Mouse (Mus musculus) MEL (cell line): ENCODE results near the gene Coasy. TPM values are rescaled to one million over a fixed set of nuclear protein-coding genes. Genes with fewer than 3 reads are reported as not detected.

ENCODE experiments used
- DNase-seq: peaks from one replicate; pipeline ENCODE4 v3.0.0; 2011; ENCODE audit warnings: low read depth, low spot score
- H3K27ac ChIP-seq: 2 replicates; pipeline ENCODE4 v1.5.1; 2012; ENCODE audit warnings: low read depth, mild to moderate bottlenecking, control low read depth, low read length, moderate library complexity; ENCODE audit not compliant: control insufficient read depth
- H3K27me3 ChIP-seq, 2 experiments: fragments of 150-350 bp in 1 of 2; sonication (generic) in 1 of 2; 2 replicates each; pipeline ENCODE4 v1.6.1; 2012; ENCODE audit warnings: low read length in 2 of 2, mild to moderate bottlenecking in 2 of 2, improper control_type of control experiment in 1 of 2, moderate library complexity in 1 of 2; ENCODE audit not compliant: insufficient read depth in 2 of 2, control insufficient read depth in 1 of 2
- H3K36me3 ChIP-seq, 2 experiments: 2 replicates each; pipeline ENCODE4 v1.6.1; 2012 to 2014; ENCODE audit warnings: low read length in 2 of 2, improper control_type of control experiment in 1 of 2, inconsistent platforms in 1 of 2, mild to moderate bottlenecking in 1 of 2; ENCODE audit not compliant: insufficient read depth in 2 of 2, control insufficient read depth in 1 of 2
- H3K4me1 ChIP-seq, 2 experiments: fragments of 150-350 bp in 1 of 2; sonication (generic) in 1 of 2; 2 replicates each; pipeline ENCODE4 v1.6.1; 2012; ENCODE audit warnings: low read length in 2 of 2, improper control_type of control experiment in 1 of 2, mild to moderate bottlenecking in 1 of 2; ENCODE audit not compliant: insufficient read depth in 2 of 2, control insufficient read depth in 1 of 2
- H3K4me3 ChIP-seq, 2 experiments: fragments of 150-350 bp in 1 of 2; sonication (generic) in 1 of 2; 2 replicates each; pipeline ENCODE4 v1.5.1; 2012; ENCODE audit warnings: low read depth in 2 of 2, low read length in 2 of 2, mild to moderate bottlenecking in 2 of 2, moderate library complexity in 2 of 2, control low read depth in 1 of 2, improper control_type of control experiment in 1 of 2; ENCODE audit not compliant: control insufficient read depth in 1 of 2, insufficient read depth in 1 of 2
- H3K79me2 ChIP-seq: 2 replicates; pipeline ENCODE4 v1.6.1; 2012; ENCODE audit warnings: mild to moderate bottlenecking, low read length, moderate library complexity; ENCODE audit not compliant: control insufficient read depth, poor library complexity, insufficient read depth
- H3K9ac ChIP-seq: 2 replicates; pipeline ENCODE4 v1.6.1; 2012; ENCODE audit warnings: low read depth, mild to moderate bottlenecking, control low read depth, low read length, moderate library complexity; ENCODE audit not compliant: control insufficient read depth, poor library complexity, severe bottlenecking
- H3K9me3 ChIP-seq: fragments of 150-350 bp; sonication (generic); replicated peaks from 2 replicates; pipeline ENCODE4 v1.6.1; 2012; ENCODE audit warnings: mild to moderate bottlenecking, low read length, improper control_type of control experiment, moderate library complexity; ENCODE audit not compliant: insufficient read depth
- CHD1 ChIP-seq: IDR thresholded peaks from 2 replicates; pipeline ENCODE4 v1.6.1; 2012; ENCODE audit warnings: low read depth, mild to moderate bottlenecking, inconsistent platforms, low read length, improper control_type of control experiment
- CHD2 ChIP-seq: IDR thresholded peaks from 2 replicates; pipeline ENCODE4 v1.6.1; 2011; ENCODE audit warnings: low read length, improper control_type of control experiment
- CTCF ChIP-seq, 3 experiments: IDR thresholded peaks in 2 of 3; conservative IDR thresholded peaks in 1 of 3; 2 replicates each; pipeline ENCODE4 v1.5.1; 2011 to 2012; ENCODE audit warnings: low read length in 3 of 3, low read depth in 2 of 3, mild to moderate bottlenecking in 2 of 3, improper control_type of control experiment in 1 of 3, inconsistent platforms in 1 of 3, mixed read lengths in 1 of 3, moderate library complexity in 1 of 3; ENCODE audit not compliant: control insufficient read depth in 1 of 3, insufficient read depth in 1 of 3, poor library complexity in 1 of 3, severe bottlenecking in 1 of 3
- E2F4 ChIP-seq: IDR thresholded peaks from 2 replicates; pipeline ENCODE4 v1.6.1; 2011; ENCODE audit warnings: low read depth, low read length, improper control_type of control experiment, borderline replicate concordance
- ELF1 ChIP-seq: IDR thresholded peaks from 2 replicates; pipeline ENCODE4 v1.6.1; 2014; ENCODE audit warnings: low read depth, mild to moderate bottlenecking, inconsistent platforms, low read length, improper control_type of control experiment, moderate library complexity
- EP300 ChIP-seq, 2 experiments: IDR thresholded peaks; 2 replicates each; pipeline ENCODE4 v1.6.1; 2011; ENCODE audit warnings: improper control_type of control experiment in 2 of 2, low read length in 2 of 2, low read depth in 1 of 2, mild to moderate bottlenecking in 1 of 2
- ETS1 ChIP-seq: IDR thresholded peaks from 2 replicates; pipeline ENCODE4 v1.6.1; 2012; ENCODE audit warnings: low read depth, mild to moderate bottlenecking, inconsistent platforms, low read length, improper control_type of control experiment, moderate library complexity
- GABPA ChIP-seq: IDR thresholded peaks from 2 replicates; pipeline ENCODE4 v1.6.1; 2012; ENCODE audit warnings: low read depth, mild to moderate bottlenecking, inconsistent platforms, low read length, improper control_type of control experiment, moderate library complexity
- GATA1 ChIP-seq: IDR thresholded peaks from 2 replicates; pipeline ENCODE4 v1.6.1; 2011; ENCODE audit warnings: low read depth, low read length, improper control_type of control experiment
- HCFC1 ChIP-seq: IDR thresholded peaks from 2 replicates; pipeline ENCODE4 v1.6.1; 2012; ENCODE audit warnings: low read depth, mild to moderate bottlenecking, inconsistent platforms, low read length, improper control_type of control experiment, moderate library complexity
- JUND ChIP-seq: IDR thresholded peaks from 2 replicates; pipeline ENCODE4 v1.6.1; 2011; ENCODE audit warnings: low read depth, mild to moderate bottlenecking, improper control_type of control experiment, low read length
- KAT2A ChIP-seq: conservative IDR thresholded peaks from 2 replicates; pipeline ENCODE4 v1.6.1; 2012; ENCODE audit warnings: low read depth, low read length, improper control_type of control experiment, inconsistent platforms
- MAFK ChIP-seq: IDR thresholded peaks from 2 replicates; pipeline ENCODE4 v1.6.1; 2011; ENCODE audit warnings: low read depth, mild to moderate bottlenecking, low read length, improper control_type of control experiment, borderline replicate concordance
- MAZ ChIP-seq: IDR thresholded peaks from 2 replicates; pipeline ENCODE4 v1.6.1; 2012; ENCODE audit warnings: low read depth, mild to moderate bottlenecking, inconsistent platforms, low read length, improper control_type of control experiment
- MEF2A ChIP-seq: IDR thresholded peaks from 2 replicates; pipeline ENCODE4 v1.6.1; 2014; ENCODE audit warnings: low read depth, mild to moderate bottlenecking, inconsistent platforms, low read length, improper control_type of control experiment; ENCODE audit not compliant: poor library complexity, insufficient replicate concordance, severe bottlenecking; ENCODE audit errors: extremely low read depth
- MXI1 ChIP-seq: IDR thresholded peaks from 2 replicates; pipeline ENCODE4 v1.6.1; 2011; ENCODE audit warnings: mild to moderate bottlenecking, low read depth, low read length, improper control_type of control experiment
- MYB ChIP-seq: IDR thresholded peaks from 2 replicates; pipeline ENCODE4 v1.6.1; 2011; ENCODE audit warnings: mild to moderate bottlenecking, low read depth, low read length, improper control_type of control experiment
- NELFE ChIP-seq: IDR thresholded peaks from 2 replicates; pipeline ENCODE4 v1.6.1; 2011; ENCODE audit warnings: low read depth, low read length, improper control_type of control experiment
- NRF1 ChIP-seq: IDR thresholded peaks from 2 replicates; pipeline ENCODE4 v1.6.1; 2014; ENCODE audit warnings: low read depth, mild to moderate bottlenecking, inconsistent platforms, low read length, improper control_type of control experiment, moderate library complexity; ENCODE audit not compliant: poor library complexity, insufficient read depth, severe bottlenecking
- POLR2A ChIP-seq, 2 experiments: IDR thresholded peaks; 2 replicates each; pipeline ENCODE4 v1.6.1; 2011 to 2012; ENCODE audit warnings: low read length in 2 of 2, mild to moderate bottlenecking in 2 of 2, control low read depth in 1 of 2, improper control_type of control experiment in 1 of 2, low read depth in 1 of 2, moderate library complexity in 1 of 2; ENCODE audit not compliant: control insufficient read depth in 1 of 2, insufficient read depth in 1 of 2, poor library complexity in 1 of 2
- POLR2AphosphoS2 ChIP-seq: IDR thresholded peaks from 2 replicates; pipeline ENCODE4 v1.6.1; 2011; ENCODE audit warnings: low read length, improper control_type of control experiment
- RCOR1 ChIP-seq: IDR thresholded peaks from 2 replicates; pipeline ENCODE4 v1.6.1; 2012; ENCODE audit warnings: low read depth, mild to moderate bottlenecking, inconsistent platforms, low read length, improper control_type of control experiment
- SIN3A ChIP-seq: IDR thresholded peaks from 2 replicates; pipeline ENCODE4 v1.6.1; 2012; ENCODE audit warnings: low read length, improper control_type of control experiment, inconsistent platforms
- SMC3 ChIP-seq: IDR thresholded peaks from 2 replicates; pipeline ENCODE4 v1.6.1; 2011; ENCODE audit warnings: low read depth, low read length, improper control_type of control experiment
- TAL1 ChIP-seq: IDR thresholded peaks from 2 replicates; pipeline ENCODE4 v1.6.1; 2012; ENCODE audit warnings: mild to moderate bottlenecking, inconsistent platforms, low read length, moderate library complexity, mixed read lengths
- TBP ChIP-seq: IDR thresholded peaks from 2 replicates; pipeline ENCODE4 v1.8.0; 2011; ENCODE audit warnings: low read depth, low read length, improper control_type of control experiment
- TCF12 ChIP-seq: IDR thresholded peaks from 2 replicates; pipeline ENCODE4 v1.6.1; 2014; ENCODE audit warnings: low read depth, mild to moderate bottlenecking, inconsistent platforms, low read length, improper control_type of control experiment, moderate library complexity
- UBTF ChIP-seq: IDR thresholded peaks from 2 replicates; pipeline ENCODE4 v1.6.1; 2012; ENCODE audit warnings: low read depth, mild to moderate bottlenecking, inconsistent platforms, low read length, improper control_type of control experiment, moderate library complexity, borderline replicate concordance; ENCODE audit not compliant: insufficient read depth
- USF1 ChIP-seq: IDR thresholded peaks from 2 replicates; pipeline ENCODE4 v1.6.1; 2014; ENCODE audit warnings: low read depth, mild to moderate bottlenecking, inconsistent platforms, low read length, improper control_type of control experiment, moderate library complexity
- ZC3H11A ChIP-seq: IDR thresholded peaks from 2 replicates; pipeline ENCODE4 v1.6.1; 2012; ENCODE audit warnings: low read depth, mild to moderate bottlenecking, inconsistent platforms, low read length, improper control_type of control experiment
- ZNF384 ChIP-seq: IDR thresholded peaks from 2 replicates; pipeline ENCODE4 v1.6.1; 2012; ENCODE audit warnings: low read depth, mild to moderate bottlenecking, inconsistent platforms, low read length, improper control_type of control experiment
- polyA plus RNA-seq, 2 experiments: library from polyadenylated mRNA; stranded (reverse) in 1 of 2; unstranded in 1 of 2; fragments of >175 nt in 1 of 2; fragments of >200 nt in 1 of 2; gene quantifications; 2 replicates each; pipeline versions ENCODE4 v1.2.1 to v1.2.4; 2012; ENCODE audit warnings: low replicate concordance in 2 of 2, low read depth in 1 of 2; ENCODE audit not compliant: insufficient read length in 2 of 2, insufficient read depth in 1 of 2, missing spikeins in 1 of 2
- total RNA-seq: library from RNA; depleted of rRNA; stranded (reverse); fragments of 300-350 nt; gene quantifications from 2 replicates; pipeline ENCODE4 v1.2.3, GENCODE M21; 2012

The Coasy gene
- total and polyA plus RNA-seq, 3 experiments: 34.8 to 44.2 TPM; not detected in 1

GRCm38 (mm10) chr11:101063676-101064327 lies 18.6 kb upstream of the Coasy start:
- Histone ChIP-seq H3K27ac (peak overlapping the region; percentile 67), H3K4me1 (peaks cover 12 to 24% of the 10 kb centered on the region in 2 experiments), H3K4me3 (no peak overlapping the region), H3K9ac (peak overlapping the region; percentile 39), H3K79me2 (no peaks in the 10 kb centered on the region), H3K27me3 (no peaks in the 10 kb centered on the region), H3K36me3 (peaks cover 0 to 16% of the 10 kb centered on the region in 2 experiments; a peak in 2 of 4 replicates), H3K9me3 (no peaks in the 10 kb centered on the region)
- DNase-seq: peak; percentile 90
- peak; percentile 47; the same call in 1 of the 2 replicates for TF ChIP-seq MXI1
- no peak for TF ChIP-seq GABPA
- TF ChIP-seq NELFE: no peak
- peak; percentile 18; the same call in 1 of the 2 replicates for TF ChIP-seq NRF1
- TF ChIP-seq ETS1: peak; percentile 93
- TF ChIP-seq POLR2A (IDR thresholded peaks at IDR 0.05; ENCODE audit: control insufficient read depth in 1 of 2, insufficient read depth in 1 of 2, low read depth in 1 of 2, low read length in 2 of 2, poor library complexity in 1 of 2): no peak
- peak; percentile 63 for TF ChIP-seq ELF1
- TF ChIP-seq ZC3H11A: no peak
- no peak for TF ChIP-seq TBP
- TF ChIP-seq SMC3: peak; percentile 2; the same call in 1 of the 2 replicates
- TF ChIP-seq JUND: no peak
- no peak for TF ChIP-seq CHD1
- TF ChIP-seq SIN3A: peak; percentile 63; the same call in 1 of the 2 replicates
- no peak for TF ChIP-seq UBTF
- TF ChIP-seq E2F4: no peak
- TF ChIP-seq EP300 (IDR thresholded peaks at IDR 0.05; ENCODE audit: low read depth in 1 of 2, low read length in 2 of 2): peak; percentile 92 to 93
- TF ChIP-seq MAZ: no peak
- peak; percentile 39; the same call in 1 of the 2 replicates for TF ChIP-seq MAFK
- no peak; the same call in 1 of the 2 replicates for TF ChIP-seq KAT2A
- peak; percentile 96 for TF ChIP-seq TCF12
- no peak for TF ChIP-seq MEF2A
- TF ChIP-seq ZNF384: no peak
- TF ChIP-seq CHD2: no peak
- TF ChIP-seq USF1: no peak; the same call in none of the 2 replicates
- peak; percentile 96 for TF ChIP-seq TAL1
- no peak for TF ChIP-seq POLR2AphosphoS2
- TF ChIP-seq HCFC1: no peak
- no peak for TF ChIP-seq MYB
- peak; percentile 86 for TF ChIP-seq RCOR1
- peak; percentile 88 for TF ChIP-seq GATA1
- TF ChIP-seq CTCF (IDR thresholded peaks at IDR 0.05 in 2 of 3, conservative IDR thresholded peaks at IDR 0.05 in 1 of 3; ENCODE audit: control insufficient read depth in 1 of 3, insufficient read depth in 1 of 3, low read depth in 2 of 3, low read length in 3 of 3, poor library complexity in 1 of 3, severe bottlenecking in 1 of 3): no peak
